Mouse (Mus musculus) MEL (cell line): Measurements from ENCODE around the gene H13. TPM values are rescaled to one million over a fixed set of nuclear protein-coding genes. Genes with fewer than 3 reads are reported as not detected.

Source experiments
- DNase-seq: peaks from one replicate; pipeline ENCODE4 v3.0.0; 2011; ENCODE audit warnings: low read depth, low spot score
- H3K27ac ChIP-seq: 2 replicates; pipeline ENCODE4 v1.5.1; 2012; ENCODE audit warnings: low read depth, mild to moderate bottlenecking, control low read depth, low read length, moderate library complexity; ENCODE audit not compliant: control insufficient read depth
- H3K27me3 ChIP-seq, 2 experiments: fragments of 150-350 bp in 1 of 2; sonication (generic) in 1 of 2; 2 replicates each; pipeline ENCODE4 v1.6.1; 2012; ENCODE audit warnings: low read length in 2 of 2, mild to moderate bottlenecking in 2 of 2, improper control_type of control experiment in 1 of 2, moderate library complexity in 1 of 2; ENCODE audit not compliant: insufficient read depth in 2 of 2, control insufficient read depth in 1 of 2
- H3K36me3 ChIP-seq, 2 experiments: 2 replicates each; pipeline ENCODE4 v1.6.1; 2012 to 2014; ENCODE audit warnings: low read length in 2 of 2, improper control_type of control experiment in 1 of 2, inconsistent platforms in 1 of 2, mild to moderate bottlenecking in 1 of 2; ENCODE audit not compliant: insufficient read depth in 2 of 2, control insufficient read depth in 1 of 2
- H3K4me1 ChIP-seq, 2 experiments: fragments of 150-350 bp in 1 of 2; sonication (generic) in 1 of 2; 2 replicates each; pipeline ENCODE4 v1.6.1; 2012; ENCODE audit warnings: low read length in 2 of 2, improper control_type of control experiment in 1 of 2, mild to moderate bottlenecking in 1 of 2; ENCODE audit not compliant: insufficient read depth in 2 of 2, control insufficient read depth in 1 of 2
- H3K4me3 ChIP-seq, 2 experiments: fragments of 150-350 bp in 1 of 2; sonication (generic) in 1 of 2; 2 replicates each; pipeline ENCODE4 v1.5.1; 2012; ENCODE audit warnings: low read depth in 2 of 2, low read length in 2 of 2, mild to moderate bottlenecking in 2 of 2, moderate library complexity in 2 of 2, control low read depth in 1 of 2, improper control_type of control experiment in 1 of 2; ENCODE audit not compliant: control insufficient read depth in 1 of 2, insufficient read depth in 1 of 2
- H3K79me2 ChIP-seq: 2 replicates; pipeline ENCODE4 v1.6.1; 2012; ENCODE audit warnings: mild to moderate bottlenecking, low read length, moderate library complexity; ENCODE audit not compliant: control insufficient read depth, poor library complexity, insufficient read depth
- H3K9ac ChIP-seq: 2 replicates; pipeline ENCODE4 v1.6.1; 2012; ENCODE audit warnings: low read depth, mild to moderate bottlenecking, control low read depth, low read length, moderate library complexity; ENCODE audit not compliant: control insufficient read depth, poor library complexity, severe bottlenecking
- H3K9me3 ChIP-seq: fragments of 150-350 bp; sonication (generic); replicated peaks from 2 replicates; pipeline ENCODE4 v1.6.1; 2012; ENCODE audit warnings: mild to moderate bottlenecking, low read length, improper control_type of control experiment, moderate library complexity; ENCODE audit not compliant: insufficient read depth
- BHLHE40 ChIP-seq: IDR thresholded peaks from 2 replicates; pipeline ENCODE4 v1.6.1; 2012; ENCODE audit warnings: low read depth, mild to moderate bottlenecking, inconsistent platforms, low read length, improper control_type of control experiment, borderline replicate concordance
- CHD2 ChIP-seq: IDR thresholded peaks from 2 replicates; pipeline ENCODE4 v1.6.1; 2011; ENCODE audit warnings: low read length, improper control_type of control experiment
- CTCF ChIP-seq, 3 experiments: IDR thresholded peaks in 2 of 3; conservative IDR thresholded peaks in 1 of 3; 2 replicates each; pipeline ENCODE4 v1.5.1; 2011 to 2012; ENCODE audit warnings: low read length in 3 of 3, low read depth in 2 of 3, mild to moderate bottlenecking in 2 of 3, improper control_type of control experiment in 1 of 3, inconsistent platforms in 1 of 3, mixed read lengths in 1 of 3, moderate library complexity in 1 of 3; ENCODE audit not compliant: control insufficient read depth in 1 of 3, insufficient read depth in 1 of 3, poor library complexity in 1 of 3, severe bottlenecking in 1 of 3
- ELF1 ChIP-seq: IDR thresholded peaks from 2 replicates; pipeline ENCODE4 v1.6.1; 2014; ENCODE audit warnings: low read depth, mild to moderate bottlenecking, inconsistent platforms, low read length, improper control_type of control experiment, moderate library complexity
- EP300 ChIP-seq, 2 experiments: IDR thresholded peaks; 2 replicates each; pipeline ENCODE4 v1.6.1; 2011; ENCODE audit warnings: improper control_type of control experiment in 2 of 2, low read length in 2 of 2, low read depth in 1 of 2, mild to moderate bottlenecking in 1 of 2
- ETS1 ChIP-seq: IDR thresholded peaks from 2 replicates; pipeline ENCODE4 v1.6.1; 2012; ENCODE audit warnings: low read depth, mild to moderate bottlenecking, inconsistent platforms, low read length, improper control_type of control experiment, moderate library complexity
- GABPA ChIP-seq: IDR thresholded peaks from 2 replicates; pipeline ENCODE4 v1.6.1; 2012; ENCODE audit warnings: low read depth, mild to moderate bottlenecking, inconsistent platforms, low read length, improper control_type of control experiment, moderate library complexity
- GATA1 ChIP-seq: IDR thresholded peaks from 2 replicates; pipeline ENCODE4 v1.6.1; 2011; ENCODE audit warnings: low read depth, low read length, improper control_type of control experiment
- HCFC1 ChIP-seq: IDR thresholded peaks from 2 replicates; pipeline ENCODE4 v1.6.1; 2012; ENCODE audit warnings: low read depth, mild to moderate bottlenecking, inconsistent platforms, low read length, improper control_type of control experiment, moderate library complexity
- JUND ChIP-seq: IDR thresholded peaks from 2 replicates; pipeline ENCODE4 v1.6.1; 2011; ENCODE audit warnings: low read depth, mild to moderate bottlenecking, improper control_type of control experiment, low read length
- MAX ChIP-seq: IDR thresholded peaks from 2 replicates; pipeline ENCODE4 v1.6.1; 2011; ENCODE audit warnings: low read length, improper control_type of control experiment
- MAZ ChIP-seq: IDR thresholded peaks from 2 replicates; pipeline ENCODE4 v1.6.1; 2012; ENCODE audit warnings: low read depth, mild to moderate bottlenecking, inconsistent platforms, low read length, improper control_type of control experiment
- MYB ChIP-seq: IDR thresholded peaks from 2 replicates; pipeline ENCODE4 v1.6.1; 2011; ENCODE audit warnings: mild to moderate bottlenecking, low read depth, low read length, improper control_type of control experiment
- POLR2A ChIP-seq, 2 experiments: IDR thresholded peaks; 2 replicates each; pipeline ENCODE4 v1.6.1; 2011 to 2012; ENCODE audit warnings: low read length in 2 of 2, mild to moderate bottlenecking in 2 of 2, control low read depth in 1 of 2, improper control_type of control experiment in 1 of 2, low read depth in 1 of 2, moderate library complexity in 1 of 2; ENCODE audit not compliant: control insufficient read depth in 1 of 2, insufficient read depth in 1 of 2, poor library complexity in 1 of 2
- POLR2AphosphoS5 ChIP-seq: IDR thresholded peaks from 2 replicates; pipeline ENCODE4 v1.6.1; 2012; ENCODE audit warnings: low read depth, borderline replicate concordance, mild to moderate bottlenecking, inconsistent platforms, low read length, moderate library complexity, mixed read lengths
- RCOR1 ChIP-seq: IDR thresholded peaks from 2 replicates; pipeline ENCODE4 v1.6.1; 2012; ENCODE audit warnings: low read depth, mild to moderate bottlenecking, inconsistent platforms, low read length, improper control_type of control experiment
- SIN3A ChIP-seq: IDR thresholded peaks from 2 replicates; pipeline ENCODE4 v1.6.1; 2012; ENCODE audit warnings: low read length, improper control_type of control experiment, inconsistent platforms
- TAL1 ChIP-seq: IDR thresholded peaks from 2 replicates; pipeline ENCODE4 v1.6.1; 2012; ENCODE audit warnings: mild to moderate bottlenecking, inconsistent platforms, low read length, moderate library complexity, mixed read lengths
- TBP ChIP-seq: IDR thresholded peaks from 2 replicates; pipeline ENCODE4 v1.8.0; 2011; ENCODE audit warnings: low read depth, low read length, improper control_type of control experiment
- TCF12 ChIP-seq: IDR thresholded peaks from 2 replicates; pipeline ENCODE4 v1.6.1; 2014; ENCODE audit warnings: low read depth, mild to moderate bottlenecking, inconsistent platforms, low read length, improper control_type of control experiment, moderate library complexity
- UBTF ChIP-seq: IDR thresholded peaks from 2 replicates; pipeline ENCODE4 v1.6.1; 2012; ENCODE audit warnings: low read depth, mild to moderate bottlenecking, inconsistent platforms, low read length, improper control_type of control experiment, moderate library complexity, borderline replicate concordance; ENCODE audit not compliant: insufficient read depth
- USF1 ChIP-seq: IDR thresholded peaks from 2 replicates; pipeline ENCODE4 v1.6.1; 2014; ENCODE audit warnings: low read depth, mild to moderate bottlenecking, inconsistent platforms, low read length, improper control_type of control experiment, moderate library complexity
- ZC3H11A ChIP-seq: IDR thresholded peaks from 2 replicates; pipeline ENCODE4 v1.6.1; 2012; ENCODE audit warnings: low read depth, mild to moderate bottlenecking, inconsistent platforms, low read length, improper control_type of control experiment
- ZNF384 ChIP-seq: IDR thresholded peaks from 2 replicates; pipeline ENCODE4 v1.6.1; 2012; ENCODE audit warnings: low read depth, mild to moderate bottlenecking, inconsistent platforms, low read length, improper control_type of control experiment
- polyA plus RNA-seq, 2 experiments: library from polyadenylated mRNA; stranded (reverse) in 1 of 2; unstranded in 1 of 2; fragments of >175 nt in 1 of 2; fragments of >200 nt in 1 of 2; gene quantifications; 2 replicates each; pipeline versions ENCODE4 v1.2.1 to v1.2.4; 2012; ENCODE audit warnings: low replicate concordance in 2 of 2, low read depth in 1 of 2; ENCODE audit not compliant: insufficient read length in 2 of 2, insufficient read depth in 1 of 2, missing spikeins in 1 of 2
- total RNA-seq: library from RNA; depleted of rRNA; stranded (reverse); fragments of 300-350 nt; gene quantifications from 2 replicates; pipeline ENCODE4 v1.2.3, GENCODE M21; 2012

Gene H13
- total and polyA plus RNA-seq, 3 experiments = 82.7 to 421 (median 139) TPM

- no peaks in the 10 kb centered on the region for H3K79me2 ChIP-seq
- H3K27me3 ChIP-seq = peaks cover 0 to 3% of the 10 kb centered on the region in 2 experiments; a peak in 2 of 4 replicates
- H3K27ac ChIP-seq = no peak overlapping the region
- no peaks in the 10 kb centered on the region for H3K9me3 ChIP-seq
- no peak overlapping the region for H3K4me3 ChIP-seq
- H3K4me1 ChIP-seq = no peaks in the 10 kb centered on the region
- H3K36me3 ChIP-seq = no peaks in the 10 kb centered on the region
- H3K9ac ChIP-seq = no peak overlapping the region
- TF ChIP-seq BHLHE40 (no peak), ZNF384 (no peak), ZC3H11A (no peak), GATA1 (no peak), TBP (no peak), ELF1 (no peak), MYB (no peak), GABPA (no peak), EP300 (IDR thresholded peaks at IDR 0.05; ENCODE audit: low read depth in 1 of 2, low read length in 2 of 2) (no peak), USF1 (no peak), ETS1 (no peak), HCFC1 (no peak), MAZ (no peak), CHD2 (no peak), POLR2A (IDR thresholded peaks at IDR 0.05; ENCODE audit: control insufficient read depth in 1 of 2, insufficient read depth in 1 of 2, low read depth in 1 of 2, low read length in 2 of 2, poor library complexity in 1 of 2) (no peak), JUND (no peak), SIN3A (no peak)
- DNase-seq = no peak
Observed at GRCm38 (mm10) chr2:152628066-152628465, 41.2 kb upstream of the H13 start.

GRCm38 (mm10) chr2:152629239-152629638, 40.0 kb upstream of the H13 start:
- H3K79me2 ChIP-seq = no peaks in the 10 kb centered on the region
- no peak for DNase-seq
- H3K9ac ChIP-seq = no peak overlapping the region
- no peak overlapping the region for H3K4me3 ChIP-seq
- H3K9me3 ChIP-seq = no peaks in the 10 kb centered on the region
- H3K27me3 ChIP-seq = peaks cover 0 to 7% of the 10 kb centered on the region in 2 experiments; a peak in 2 of 4 replicates
- no peaks in the 10 kb centered on the region for H3K4me1 ChIP-seq
- H3K36me3 ChIP-seq = no peaks in the 10 kb centered on the region
- TF ChIP-seq RCOR1 = no peak
- no peak for TF ChIP-seq TAL1
- no peak for TF ChIP-seq CHD2
- no peak for TF ChIP-seq TCF12
- TF ChIP-seq UBTF = no peak
- TF ChIP-seq POLR2A (IDR thresholded peaks at IDR 0.05; ENCODE audit: control insufficient read depth in 1 of 2, insufficient read depth in 1 of 2, low read depth in 1 of 2, low read length in 2 of 2, poor library complexity in 1 of 2) = no peak
- no peak for TF ChIP-seq ZNF384
- TF ChIP-seq MAX = no peak
- TF ChIP-seq HCFC1 = no peak
- TF ChIP-seq POLR2AphosphoS5 = no peak
- TF ChIP-seq MAZ = no peak
- TF ChIP-seq CTCF (IDR thresholded peaks at IDR 0.05 in 2 of 3, conservative IDR thresholded peaks at IDR 0.05 in 1 of 3; ENCODE audit: control insufficient read depth in 1 of 3, insufficient read depth in 1 of 3, low read depth in 2 of 3, low read length in 3 of 3, poor library complexity in 1 of 3, severe bottlenecking in 1 of 3) = no peak
- H3K27ac ChIP-seq = no peak overlapping the region
